Mouse (Mus musculus) erythroid progenitor cell, adult 5-6 weeks (primary cell): ENCODE results near the gene Dhcr24. TPM values are rescaled to one million over a fixed set of nuclear protein-coding genes. Genes with fewer than 3 reads are reported as not detected.

ENCODE experiments used
- ATAC-seq: replicated peaks from 2 replicates; pipeline ENCODE4 v1.8.0; 2016; ENCODE audit warnings: moderate number of reproducible peaks, mild to moderate bottlenecking, moderate TSS enrichment, inconsistent platforms; ENCODE audit not compliant: poor library complexity, low FRiP score, severe bottlenecking
- total RNA-seq, 2 experiments: library from RNA; stranded (forward) in 1 of 2; stranded (reverse) in 1 of 2; fragments of 150-400 nt in 1 of 2; fragments of 186-747, 209-891 nt in 1 of 2; gene quantifications; 2 replicates each; pipeline versions ENCODE4 v1.2.3 to v1.2.4; 2015 to 2017; ENCODE audit warnings: low replicate concordance in 2 of 2

Dhcr24 gene
- total RNA-seq, 2 experiments from 2014 or later, result 1.9 to 6.7 TPM

GRCm38 (mm10) chr4:106559343-106560212 is 1.3 kb upstream of the Dhcr24 start:
- no peak for ATAC-seq

GRCm38 (mm10) chr4:106560213-106560845 is 509 bp upstream of the Dhcr24 start:
- ATAC-seq, result peak; percentile 64

GRCm38 (mm10) chr4:106562006-106562405 is 1.2 kb downstream of the Dhcr24 start:
- ATAC-seq, result no peak

GRCm38 (mm10) chr4:106562837-106563790 is 2.3 kb downstream of the Dhcr24 start:
- ATAC-seq, result no peak

GRCm38 (mm10) chr4:106564161-106564560 is 3.3 kb downstream of the Dhcr24 start:
- ATAC-seq, result no peak

GRCm38 (mm10) chr4:106569680-106570079 is 8.8 kb downstream of the Dhcr24 start:
- ATAC-seq, result no peak

- no peak for ATAC-seq
Observed at GRCm38 (mm10) chr4:106571081-106571724, 10.4 kb downstream of the Dhcr24 start.

GRCm38 (mm10) chr4:106575022-106575421 is 14.2 kb downstream of the Dhcr24 start:
- ATAC-seq, result no peak

GRCm38 (mm10) chr4:106577511-106577910 is 16.7 kb downstream of the Dhcr24 start:
- no peak for ATAC-seq

GRCm38 (mm10) chr4:106581176-106581864 is 20.5 kb downstream of the Dhcr24 start:
- ATAC-seq, result no peak

- ATAC-seq, result no peak
Observed at GRCm38 (mm10) chr4:106581865-106582204, 21.0 kb downstream of the Dhcr24 start.

- ATAC-seq, result peak; percentile 86
Observed at GRCm38 (mm10) chr4:106582428-106583153, 21.8 kb downstream of the Dhcr24 start.

- no peak for ATAC-seq
Observed at GRCm38 (mm10) chr4:106584665-106585064, 23.8 kb downstream of the Dhcr24 start.

GRCm38 (mm10) chr4:106587075-106587474 is 26.2 kb downstream of the Dhcr24 start:
- no peak for ATAC-seq

- ATAC-seq, result no peak
Observed at GRCm38 (mm10) chr4:106590142-106590541, 29.3 kb downstream of the Dhcr24 start.

GRCm38 (mm10) chr4:106590871-106591270 is 30.0 kb downstream of the Dhcr24 start:
- no peak for ATAC-seq

- no peak for ATAC-seq
Observed at GRCm38 (mm10) chr4:106593636-106594035, 32.8 kb downstream of the Dhcr24 start.

GRCm38 (mm10) chr4:106596200-106596599 is 35.4 kb downstream of the Dhcr24 start:
- ATAC-seq, result no peak
